Mouse (Mus musculus): ENCODE measurements around the gene Gm47189.
"Not testable (repeated sequence)": the region's sequence is repeated elsewhere in the genome, so short reads cannot be mapped to it uniquely, and the experiment has no call there.

The Gm47189 gene

GRCm38 (mm10) chr14:41772341-41772740 lies at the start of gene Gm47189:
TSS of gene Gm47189 (minus strand) at chr14:41772441.
- DNase-seq (ENCODE audit: low read depth) = not testable (repeated sequence)

GRCm38 (mm10) chr14:41755931-41756330 lies 16.3 kb downstream of the Gm47189 start:
- not testable (repeated sequence) for DNase-seq (ENCODE audit: low read depth)

- DNase-seq (ENCODE audit: low read depth) = not testable (repeated sequence)
Measured at GRCm38 (mm10) chr14:41750514-41750913, 21.7 kb downstream of the Gm47189 start, which contains the start of gene Gm7929. TSS of gene Gm7929 (minus strand) at chr14:41750614.

GRCm38 (mm10) chr14:41723437-41723836 lies 48.8 kb downstream of the Gm47189 start:
- not testable (repeated sequence) for DNase-seq (ENCODE audit: low read depth)

DNA sequence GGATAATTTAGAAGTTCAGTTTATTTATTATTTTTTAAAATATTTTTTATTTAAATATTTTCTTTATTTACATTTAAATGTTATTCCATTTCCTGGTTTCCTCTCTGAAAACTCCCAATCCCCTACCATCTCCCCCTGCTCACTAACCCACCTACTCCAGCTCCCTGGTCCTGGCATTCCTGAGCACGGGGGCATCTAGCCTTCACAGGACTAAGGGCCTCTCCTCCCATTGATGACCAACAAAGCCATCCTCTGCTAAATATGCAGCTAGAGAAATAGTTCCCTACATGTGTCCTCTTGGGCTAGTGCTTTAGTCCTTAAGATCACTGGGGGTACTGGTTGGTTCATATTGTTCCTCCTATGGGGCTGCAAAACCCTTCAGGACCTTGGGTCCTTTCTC lies 55.1 kb downstream of the Gm47189 start:
- DNase-seq (ENCODE audit: low read depth) = not testable (repeated sequence)

Measured in c-Kit-positive CD71-negative TER-119-negative erythroid progenitor cells, embryonic 14.5 days (primary cell).